Mouse (Mus musculus): ENCODE measurements around the gene Eif4g3. TPM values are rescaled to one million over a fixed set of nuclear protein-coding genes. Genes with fewer than 3 reads are reported as not detected.

Eif4g3 gene
- total RNA-seq, 2 experiments from 2014 or later, result 100 to 108 TPM

GRCm38 (mm10) chr4:138063372-138064265, 70.8 kb downstream of the Eif4g3 start:
- no peak for DNase-seq

- DNase-seq, result no peak
Measured at GRCm38 (mm10) chr4:138064882-138065592, 72.2 kb downstream of the Eif4g3 start.

- no peak for DNase-seq
Measured at GRCm38 (mm10) chr4:138065593-138066169, 72.9 kb downstream of the Eif4g3 start.

GRCm38 (mm10) chr4:138066421-138066820, 73.6 kb downstream of the Eif4g3 start:
- no peak for DNase-seq

DNA sequence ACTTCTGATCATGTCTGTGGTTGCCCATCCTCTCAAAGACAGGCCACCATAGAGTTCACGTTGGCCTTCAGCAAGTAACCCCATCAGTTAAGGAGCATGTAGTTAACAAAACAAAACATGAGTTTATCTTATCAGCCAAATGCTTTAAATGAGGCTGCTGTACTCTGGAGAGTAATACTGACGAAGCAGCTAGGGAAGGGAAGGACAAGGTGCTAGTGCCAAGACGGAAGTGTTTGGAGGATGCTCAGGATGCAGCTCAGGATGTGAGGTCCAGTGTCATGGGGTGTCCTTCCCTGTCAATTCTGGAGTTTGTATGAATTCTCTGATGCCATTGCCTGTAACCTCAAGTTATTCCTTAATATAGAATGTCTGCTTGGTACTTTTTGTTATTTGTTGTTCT, 75.0 kb downstream of the Eif4g3 start:
- no peak for DNase-seq

GRCm38 (mm10) chr4:138068598-138068997, 75.8 kb downstream of the Eif4g3 start:
- peak; percentile 17 for DNase-seq

GRCm38 (mm10) chr4:138069371-138069770, 76.5 kb downstream of the Eif4g3 start:
- DNase-seq, result no peak

GRCm38 (mm10) chr4:138071497-138071896, 78.7 kb downstream of the Eif4g3 start:
- DNase-seq, result no peak

GRCm38 (mm10) chr4:138073086-138073485, 80.3 kb downstream of the Eif4g3 start:
- DNase-seq, result no peak

DNA sequence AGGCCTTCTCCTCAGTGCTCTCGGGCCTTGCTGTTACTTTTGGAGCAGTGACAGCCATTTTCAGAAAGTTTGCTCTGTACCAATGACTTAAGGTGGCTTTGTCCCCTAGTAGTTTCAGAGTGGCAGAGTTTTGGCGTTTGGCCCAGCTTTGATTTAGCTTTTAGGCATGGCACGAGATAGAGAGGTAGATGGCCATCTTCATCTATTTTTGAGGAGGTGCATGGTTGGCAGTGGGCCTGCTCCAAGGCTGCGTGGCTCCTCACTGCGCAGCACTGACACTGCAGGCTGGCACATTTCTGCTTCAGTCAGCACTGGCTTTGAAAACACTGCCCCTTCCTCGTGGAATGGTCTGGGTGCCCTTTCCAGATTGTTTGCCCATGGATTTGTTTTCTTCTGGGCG, 80.7 kb downstream of the Eif4g3 start:
- peak; percentile 26 for DNase-seq

DNA sequence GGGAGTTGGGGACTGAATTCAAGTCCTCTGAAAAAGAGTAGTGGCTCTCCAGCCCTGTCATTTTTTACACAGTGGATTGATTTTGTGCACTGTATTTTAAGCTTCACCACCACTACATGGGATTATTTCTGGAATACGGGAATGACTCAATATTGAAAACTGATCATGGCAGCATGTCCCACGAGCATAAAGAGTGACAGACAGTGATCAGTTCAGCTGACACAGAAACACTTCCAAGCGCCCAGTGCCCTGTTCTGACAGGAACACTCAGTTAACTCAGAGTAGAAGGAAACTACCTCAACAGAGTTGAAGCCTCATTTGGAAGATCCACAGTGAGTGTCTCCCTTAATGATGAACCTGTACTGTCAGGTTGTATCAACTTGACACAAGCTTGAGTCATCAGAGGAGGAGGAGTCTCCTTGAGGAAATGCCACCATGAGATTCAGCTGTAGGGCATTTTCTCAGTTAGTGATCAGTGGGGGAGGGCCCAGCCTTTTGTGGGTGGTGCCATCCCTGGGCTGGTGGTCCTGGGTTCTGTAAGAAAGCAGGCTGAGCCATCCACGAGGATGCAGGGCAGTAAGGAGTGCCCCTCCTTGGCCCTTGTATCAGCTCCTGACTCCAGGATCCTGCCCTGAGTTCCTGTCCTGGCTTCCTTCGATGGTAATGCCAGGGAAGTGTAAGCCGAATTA, 82.2 kb downstream of the Eif4g3 start:
- no peak for DNase-seq

DNA sequence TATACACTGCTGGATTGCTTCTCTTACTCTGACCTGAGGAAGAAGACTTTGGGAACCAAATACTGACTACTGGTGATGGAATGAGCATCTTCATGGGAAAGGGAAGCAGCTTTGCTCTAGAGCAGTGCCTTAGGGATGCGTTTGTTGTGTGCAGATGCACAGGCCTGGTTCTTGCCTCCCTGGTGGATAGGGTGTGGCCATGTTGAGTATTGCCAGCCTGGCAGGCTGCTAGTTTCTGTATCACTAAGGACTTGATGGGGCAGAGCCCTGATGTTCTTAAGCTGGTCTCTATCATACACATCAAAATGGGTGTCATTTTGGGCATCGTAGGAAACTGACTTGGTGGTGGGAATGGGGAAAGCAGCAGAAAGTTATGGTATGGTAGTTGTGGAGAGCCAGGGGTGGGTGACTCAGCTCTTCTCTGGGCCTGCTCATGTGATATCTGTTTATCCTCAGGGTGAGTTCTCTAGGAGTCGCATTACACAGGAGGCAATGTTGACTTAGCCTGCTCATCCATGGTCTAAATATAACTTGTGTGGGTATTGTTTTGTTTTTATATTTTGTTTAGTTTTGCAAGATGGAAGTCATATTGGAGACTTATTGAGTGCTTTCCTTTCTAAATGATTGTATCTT, 85.0 kb downstream of the Eif4g3 start:
- DNase-seq, result no peak

DNA sequence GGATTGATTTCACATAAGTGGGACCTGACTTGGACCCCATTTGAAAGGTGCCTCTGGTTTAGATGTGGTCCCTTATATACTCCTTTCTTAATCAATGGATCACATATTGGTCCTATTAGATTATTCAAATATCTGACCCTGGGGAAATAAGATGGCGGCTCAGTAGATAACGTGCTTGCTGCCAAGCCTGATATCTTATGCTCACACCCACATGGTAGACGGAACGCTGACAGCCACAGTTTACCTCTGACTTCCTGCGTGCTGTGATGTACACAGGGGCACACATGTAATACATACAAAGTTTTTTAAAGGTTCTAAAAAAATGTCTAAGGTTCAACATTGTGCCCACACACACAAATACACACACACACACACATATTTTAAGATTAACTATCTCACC, 86.4 kb downstream of the Eif4g3 start:
- DNase-seq, result no peak

GRCm38 (mm10) chr4:138082466-138082865, 89.6 kb downstream of the Eif4g3 start:
- DNase-seq, result no peak

DNA sequence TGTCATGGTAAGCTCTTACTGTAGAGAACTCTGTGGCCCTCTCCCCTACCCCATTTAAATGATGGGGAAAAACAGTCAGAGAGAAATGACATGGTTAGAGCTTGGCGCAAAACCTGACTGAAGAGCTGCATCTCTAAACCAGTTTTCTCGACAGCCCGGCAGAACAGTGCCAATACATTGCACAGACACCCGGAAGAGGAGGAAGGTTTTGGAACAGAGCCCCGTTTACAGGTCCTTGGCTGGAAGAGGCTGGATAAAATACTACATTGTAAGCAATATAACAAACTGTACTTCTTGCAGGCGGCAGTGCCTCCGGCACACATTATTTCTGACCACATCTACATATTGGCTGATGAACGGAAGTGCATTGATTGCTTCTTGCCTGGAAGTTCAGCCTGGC, 91.3 kb downstream of the Eif4g3 start:
- DNase-seq, result no peak

- DNase-seq, result no peak
Measured at GRCm38 (mm10) chr4:138084851-138085573, 92.2 kb downstream of the Eif4g3 start.

DNA sequence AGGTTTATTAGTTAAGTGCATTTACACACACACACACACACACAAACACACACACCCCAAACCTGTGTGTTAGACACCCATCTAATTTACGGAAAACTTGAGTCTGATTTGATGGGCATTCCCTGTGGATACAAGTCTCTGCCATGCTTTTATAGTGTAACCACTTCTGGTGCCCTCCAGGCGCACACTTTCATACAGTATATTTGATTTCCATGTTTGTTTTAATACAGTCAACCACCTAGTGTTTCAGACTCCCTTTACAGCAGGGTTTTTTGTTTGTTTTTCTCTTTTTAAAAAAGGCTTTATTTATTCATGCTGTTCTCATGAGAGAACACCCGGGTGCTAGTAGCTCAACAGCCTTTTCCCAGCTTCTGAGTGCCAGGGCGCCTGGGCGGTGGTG, 94.1 kb downstream of the Eif4g3 start:
- DNase-seq, result no peak

DNA sequence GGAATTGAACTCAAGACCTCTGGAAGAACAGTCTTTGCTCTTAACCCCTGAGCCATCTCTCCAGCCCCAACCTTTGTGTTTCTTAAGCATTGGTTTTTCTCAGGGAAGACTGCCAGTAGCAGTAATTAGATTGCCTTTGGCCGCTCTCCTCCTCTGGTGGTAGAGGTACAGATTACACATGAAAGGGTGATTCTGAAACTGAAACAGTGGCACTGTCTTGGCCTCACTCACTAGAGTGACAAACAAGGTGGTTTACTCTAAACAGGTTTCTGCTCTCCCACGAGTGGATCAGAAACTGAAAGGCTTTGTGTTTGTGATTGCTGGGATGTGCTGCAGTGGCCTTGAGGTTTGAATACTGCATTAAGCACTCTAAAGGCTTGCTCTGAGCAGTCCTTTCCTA, 96.7 kb downstream of the Eif4g3 start:
- no peak for DNase-seq

DNA sequence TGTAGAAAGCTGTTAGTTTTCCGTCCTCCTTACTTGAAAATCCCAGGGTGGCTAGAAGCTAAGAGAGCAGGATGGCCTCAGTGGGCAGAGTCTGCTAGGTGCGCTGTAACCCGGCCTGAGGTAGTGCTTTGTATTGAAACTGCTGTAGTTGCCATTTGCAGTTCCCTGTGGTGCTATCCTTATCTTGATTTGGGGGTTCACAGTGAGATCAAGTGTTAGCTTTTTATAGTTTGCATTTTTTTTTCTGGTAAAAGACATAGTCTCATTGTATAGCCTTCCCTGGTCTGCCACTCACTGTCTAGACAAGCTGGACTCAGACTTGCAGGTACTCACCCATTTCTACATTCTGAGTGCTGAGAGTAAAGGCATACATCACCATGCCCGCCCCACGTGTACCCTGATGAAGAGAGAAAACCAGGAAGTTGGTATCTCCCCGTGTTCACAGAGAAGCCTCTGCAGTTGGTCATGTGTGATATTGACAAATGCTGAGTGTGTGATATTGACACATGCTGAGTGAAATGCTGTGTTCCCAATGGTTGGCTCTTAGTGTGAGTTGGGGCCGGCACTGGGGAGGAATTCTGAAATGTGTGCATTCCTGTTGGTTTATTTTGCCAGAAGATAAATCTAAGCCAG, 98.9 kb downstream of the Eif4g3 start:
- DNase-seq, result no peak

DNA sequence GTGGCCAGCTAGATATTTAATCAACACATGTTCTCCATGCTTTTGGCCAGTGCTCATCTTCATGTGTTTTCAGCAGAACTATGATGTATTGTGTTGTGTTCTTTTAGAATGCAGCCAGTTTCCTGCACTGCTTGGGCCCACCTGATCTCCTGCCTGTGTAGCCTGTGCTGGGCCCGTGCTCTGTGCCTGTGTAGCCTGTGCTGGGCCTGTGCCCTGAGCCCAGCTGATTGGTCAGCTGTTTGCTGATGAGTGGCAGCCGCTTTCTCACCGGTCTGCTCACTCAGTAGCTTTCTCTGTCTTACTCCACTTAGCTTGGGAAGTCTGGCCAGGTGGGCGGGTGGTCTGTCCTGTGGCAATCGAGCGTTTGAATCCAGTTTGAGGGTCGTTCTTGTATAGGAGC, 107.6 kb downstream of the Eif4g3 start:
- no peak for DNase-seq

GRCm38 (mm10) chr4:138101795-138102194, 109.0 kb downstream of the Eif4g3 start:
- DNase-seq, result no peak

Measured in gastrocnemius, postnatal 10 days (tissue).